Mouse (Mus musculus) ES-E14 (cell line): Measurements from ENCODE around the gene Acin1.

ENCODE experiments used
- CHD2 ChIP-seq: IDR thresholded peaks from 2 replicates; pipeline ENCODE4 v1.6.1; 2014; ENCODE audit warnings: mild to moderate bottlenecking, low read depth, low read length, inconsistent platforms
- HCFC1 ChIP-seq: IDR thresholded peaks from 2 replicates; pipeline ENCODE4 v1.6.1; 2012; ENCODE audit warnings: low read length, inconsistent platforms, borderline replicate concordance; ENCODE audit not compliant: insufficient read depth
- ZC3H11A ChIP-seq: IDR thresholded peaks from 2 replicates; pipeline ENCODE4 v1.6.1; 2012; ENCODE audit warnings: low read depth, mild to moderate bottlenecking, inconsistent platforms, low read length, borderline replicate concordance

- no peak for TF ChIP-seq ZC3H11A
- TF ChIP-seq HCFC1, result no peak
- TF ChIP-seq CHD2, result no peak
Measured at GRCm38 (mm10) chr14:54676290-54676689, 10.4 kb downstream of the Acin1 start.
